Mouse (Mus musculus) c-Kit-positive CD71-positive TER-119-negative erythroid progenitor cells, embryonic 14.5 days (primary cell): ENCODE data around the gene Lrrtm4.

Source experiments
- DNase-seq: peaks from one replicate; pipeline ENCODE4 v3.0.0-alpha.2; 2013; ENCODE audit warnings: low read depth

Lrrtm4 gene

DNA sequence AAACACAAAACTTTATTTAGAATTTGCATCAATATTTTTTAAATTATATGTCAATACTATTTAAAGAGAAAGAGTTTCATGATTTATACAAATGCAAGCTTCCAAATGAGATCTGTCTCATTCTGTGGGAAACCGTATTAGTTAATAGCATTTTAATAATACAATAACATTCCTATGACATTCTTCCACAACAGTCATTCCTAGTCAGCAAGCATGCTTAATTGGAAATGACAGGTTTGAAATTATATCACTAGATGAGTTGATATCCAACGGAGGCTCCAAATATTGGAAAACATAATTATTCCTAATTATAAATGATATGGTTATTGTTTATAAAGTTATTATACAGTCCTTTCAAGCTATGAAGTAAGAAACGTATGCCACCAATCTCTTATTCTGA, 714.7 kb downstream of the Lrrtm4 start:
- DNase-seq: no peak

DNA sequence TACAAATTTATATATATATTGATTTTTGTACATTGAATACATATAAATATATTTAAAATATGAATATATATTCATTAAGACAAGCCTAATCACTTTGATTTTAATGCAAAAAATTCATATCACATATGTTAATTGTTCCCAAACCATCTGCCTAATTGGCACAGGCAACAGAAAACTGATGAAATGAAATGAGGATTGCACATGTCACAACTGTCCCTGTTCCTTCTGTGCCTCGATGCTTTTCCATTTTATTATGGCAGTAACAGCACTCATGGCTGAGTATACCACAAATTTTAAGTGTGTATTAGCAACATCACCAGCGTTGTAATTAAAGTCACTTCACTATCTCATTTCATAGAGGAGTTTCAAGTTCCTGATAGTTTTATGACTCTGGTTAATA, 732.1 kb downstream of the Lrrtm4 start:
- no peak for DNase-seq

DNA sequence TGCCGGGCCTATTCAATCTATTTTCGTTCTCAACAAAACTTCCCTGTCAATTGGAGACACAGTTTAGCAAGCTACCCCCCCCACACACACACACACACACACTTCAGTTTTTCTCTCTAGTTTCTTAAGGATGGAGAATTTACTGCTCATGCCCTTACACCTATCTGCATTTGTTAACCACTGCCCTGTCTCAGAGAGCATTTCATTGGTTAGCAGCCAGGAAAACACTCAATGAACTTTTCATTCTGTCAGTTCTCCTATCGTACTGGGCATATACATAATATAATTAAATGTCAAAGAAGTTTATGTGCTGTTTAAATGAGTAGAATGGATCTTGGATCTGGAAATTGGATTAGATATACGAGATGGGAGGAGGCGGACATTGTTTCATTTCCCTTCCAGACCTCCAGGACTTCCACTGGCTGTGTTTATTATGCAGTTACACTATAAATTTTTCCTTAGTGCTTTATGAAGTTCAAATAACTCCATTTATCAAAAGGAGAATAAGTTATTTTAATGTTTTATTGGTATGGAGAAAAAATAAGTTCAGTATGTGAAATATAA, 742.0 kb downstream of the Lrrtm4 start:
- no peak for DNase-seq

DNA sequence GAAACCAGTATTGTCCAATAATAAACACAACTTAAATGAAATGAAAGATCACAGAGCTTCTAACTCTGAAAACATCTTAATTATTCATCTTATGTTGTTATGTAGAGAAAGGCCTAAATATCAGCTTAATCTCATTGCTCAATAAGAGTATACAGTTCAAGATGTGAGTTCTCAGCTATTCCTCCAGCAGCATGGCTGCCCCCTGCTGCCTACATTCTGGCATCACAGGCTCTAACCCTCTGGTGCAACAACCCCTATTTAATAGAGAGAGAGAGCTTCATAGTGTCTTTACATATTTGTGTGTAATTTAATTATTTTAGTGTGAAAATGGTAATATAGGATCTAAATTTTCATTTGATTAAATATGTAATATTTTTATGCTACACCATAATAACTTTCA, 767.6 kb downstream of the Lrrtm4 start:
- DNase-seq: no peak

DNA sequence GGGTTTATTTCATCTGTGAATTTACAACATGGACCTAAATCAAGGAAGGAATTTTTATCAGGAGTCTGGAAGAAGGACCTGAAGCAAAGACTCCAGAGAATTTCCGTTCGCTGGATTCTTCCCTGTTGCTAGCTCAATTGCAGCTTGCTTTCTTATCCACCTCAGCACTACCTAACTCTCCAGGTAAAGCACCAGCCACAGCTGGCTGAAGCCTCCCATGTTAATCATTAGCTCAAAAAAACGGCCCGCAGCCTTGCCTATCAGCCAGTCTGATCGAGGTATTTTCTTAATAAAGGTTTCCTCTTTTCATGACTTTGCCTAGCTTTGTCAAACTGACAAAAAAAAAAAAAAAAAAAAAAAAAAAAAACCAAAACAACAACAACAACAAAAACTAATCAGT, 805.1 kb downstream of the Lrrtm4 start:
- DNase-seq: no peak

DNA sequence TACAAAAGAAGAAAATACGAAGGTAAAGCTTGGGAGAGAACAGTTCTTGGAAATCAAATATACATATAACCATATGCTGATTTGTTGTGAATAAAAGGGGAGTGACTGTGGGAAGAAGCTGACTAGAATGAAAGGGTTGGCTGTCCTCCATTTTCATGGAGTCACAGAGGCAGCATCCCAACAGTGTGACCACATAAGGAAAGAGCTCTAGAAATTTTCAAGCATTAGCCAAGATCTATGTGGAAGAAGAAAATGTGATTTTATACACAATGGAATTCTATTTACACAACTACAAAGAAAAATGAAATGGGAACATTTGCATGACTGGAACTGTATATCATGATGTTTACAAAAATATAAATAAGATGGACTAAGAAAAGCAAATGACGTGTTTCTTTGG, 821.1 kb downstream of the Lrrtm4 start:
- DNase-seq: no peak

DNA sequence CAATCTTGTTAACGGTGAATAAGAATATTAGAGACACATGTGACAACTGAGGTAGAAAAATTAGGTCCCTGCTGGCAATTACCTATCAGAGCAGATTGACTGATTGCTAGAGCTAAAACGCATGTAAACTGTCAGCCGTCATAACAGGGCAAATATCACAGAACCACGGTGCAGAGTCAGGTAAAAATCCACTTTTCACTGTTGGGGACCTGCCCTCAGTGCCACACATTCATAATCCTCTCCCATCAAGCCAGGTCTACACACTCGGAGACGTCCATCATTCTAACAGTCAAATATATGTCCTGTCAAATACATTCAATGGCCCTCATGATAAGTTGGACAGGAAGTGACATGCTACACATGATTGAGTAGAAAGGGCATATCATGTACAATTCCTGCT, 826.6 kb downstream of the Lrrtm4 start:
- DNase-seq: no peak

DNA sequence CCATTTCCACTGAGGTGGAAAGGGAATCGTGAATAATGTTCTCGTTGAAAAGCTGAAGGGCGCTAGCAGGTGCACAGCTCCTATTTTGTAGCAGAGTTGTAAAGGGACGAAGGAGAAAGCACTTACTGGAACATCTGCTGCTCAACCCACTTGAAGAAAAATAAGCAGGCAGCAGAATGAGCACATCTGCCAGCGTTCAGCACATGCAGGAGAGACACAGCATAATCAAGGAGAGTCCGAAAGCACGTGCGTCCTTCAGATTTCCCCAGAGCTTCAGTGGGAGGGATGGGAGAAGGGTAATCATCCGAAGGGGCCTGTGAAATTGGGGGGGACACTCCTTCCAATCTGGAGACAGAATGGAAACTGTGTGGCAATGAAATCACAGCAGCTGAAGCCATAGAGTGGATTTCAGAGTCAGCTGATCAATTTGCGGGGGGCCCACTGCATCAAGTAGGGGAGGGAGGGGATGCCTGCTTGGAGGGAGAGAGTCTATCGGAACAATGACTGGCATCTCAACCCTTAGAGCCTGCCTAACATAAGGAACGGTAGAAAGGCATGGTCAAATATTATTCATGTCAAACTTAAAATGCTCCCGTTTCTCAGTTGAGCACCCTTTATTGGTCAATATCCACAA, 838.4 kb downstream of the Lrrtm4 start:
- no peak for DNase-seq
